Mouse (Mus musculus) ZHBTc4 (cell line): ENCODE measurements around the gene Dact3.

ENCODE experiments used
- DNase-seq: peaks from one replicate; pipeline ENCODE4 v3.0.0-alpha.2; 2011; ENCODE audit warnings: low read depth, low spot score

Dact3 gene

GRCm38 (mm10) chr7:16875310-16875325, at the start of gene Dact3:
Gene Dact3 (plus strand): TSS chr7:16875317.
- no peak for DNase-seq

GRCm38 (mm10) chr7:16825785-16826184, 49.3 kb upstream of the Dact3 start:
- peak; percentile 42 for DNase-seq

GRCm38 (mm10) chr7:16826571-16826970, 48.5 kb upstream of the Dact3 start:
- no peak for DNase-seq

GRCm38 (mm10) chr7:16827274-16827673, 47.8 kb upstream of the Dact3 start:
- DNase-seq, result no peak

GRCm38 (mm10) chr7:16830449-16830848, 44.7 kb upstream of the Dact3 start:
- no peak for DNase-seq

GRCm38 (mm10) chr7:16837916-16838803, 37.0 kb upstream of the Dact3 start:
- no peak for DNase-seq

GRCm38 (mm10) chr7:16838804-16839426, 36.2 kb upstream of the Dact3 start:
- DNase-seq, result no peak

GRCm38 (mm10) chr7:16839427-16840108, 35.5 kb upstream of the Dact3 start:
- DNase-seq, result no peak

- DNase-seq, result no peak
Measured at GRCm38 (mm10) chr7:16840109-16840491, 35.0 kb upstream of the Dact3 start.

- no peak for DNase-seq
Measured at GRCm38 (mm10) chr7:16841078-16841477, 34.0 kb upstream of the Dact3 start.

- DNase-seq, result no peak
Measured at GRCm38 (mm10) chr7:16841561-16842560, 33.3 kb upstream of the Dact3 start.

- peak; percentile 75 for DNase-seq
Measured at GRCm38 (mm10) chr7:16842645-16843063, 32.5 kb upstream of the Dact3 start, which contains the start of gene Prkd2. Gene Prkd2 (plus strand): TSS chr7:16842902.

GRCm38 (mm10) chr7:16843441-16844171, 31.5 kb upstream of the Dact3 start:
- DNase-seq, result no peak

- no peak for DNase-seq
Measured at GRCm38 (mm10) chr7:16844696-16845071, 30.4 kb upstream of the Dact3 start.

GRCm38 (mm10) chr7:16845072-16845819, 29.9 kb upstream of the Dact3 start:
- DNase-seq, result no peak

GRCm38 (mm10) chr7:16845820-16846167, 29.3 kb upstream of the Dact3 start:
- DNase-seq, result peak; percentile 54

GRCm38 (mm10) chr7:16846775-16847174, 28.3 kb upstream of the Dact3 start:
- no peak for DNase-seq

GRCm38 (mm10) chr7:16847507-16847906, 27.6 kb upstream of the Dact3 start:
- peak; percentile 63 for DNase-seq

GRCm38 (mm10) chr7:16848579-16848978, 26.5 kb upstream of the Dact3 start:
- peak; percentile 78 for DNase-seq

- no peak for DNase-seq
Measured at GRCm38 (mm10) chr7:16851636-16852035, 23.5 kb upstream of the Dact3 start.
